Mouse (Mus musculus) heart, adult 8-10 months (tissue): ENCODE results near the gene Scaf1. TPM values are rescaled to one million over a fixed set of nuclear protein-coding genes. Genes with fewer than 3 reads are reported as not detected.

ENCODE experiments used
- DNase-seq: peaks from one replicate; pipeline ENCODE4 v3.0.0; 2022; ENCODE audit warnings: low spot score
- total RNA-seq, 4 experiments: library from RNA; stranded (reverse); gene quantifications; 2 replicates each; pipeline ENCODE4 v1.2.4; 2022

Gene Scaf1
- total RNA-seq, 4 experiments from 2014 or later: 46.8 to 56.2 (median 49.7) TPM

- peak; percentile 51 for DNase-seq
These were observed 30.5 kb downstream of the Scaf1 start for GRCm38 (mm10) chr7:44985595-44986191.

- DNase-seq: no peak
These were observed 31.4 kb downstream of the Scaf1 start for GRCm38 (mm10) chr7:44984833-44985164.

GRCm38 (mm10) chr7:44983944-44984832 is 32.0 kb downstream of the Scaf1 start:
- no peak for DNase-seq

- DNase-seq: peak; percentile 85
These were observed 33.1 kb downstream of the Scaf1 start for GRCm38 (mm10) chr7:44983085-44983484.

GRCm38 (mm10) chr7:44981539-44981938 is 34.6 kb downstream of the Scaf1 start:
- DNase-seq: no peak

GRCm38 (mm10) chr7:44978300-44978699 is 37.9 kb downstream of the Scaf1 start:
- no peak for DNase-seq

GRCm38 (mm10) chr7:44975117-44975419 is 41.1 kb downstream of the Scaf1 start:
- no peak for DNase-seq

- peak; percentile 72 for DNase-seq
These were observed 41.6 kb downstream of the Scaf1 start, which contains the start of gene Cpt1c for GRCm38 (mm10) chr7:44974383-44975116. Gene Cpt1c (minus strand): TSS chr7:44974851.

GRCm38 (mm10) chr7:44973415-44974130 is 42.6 kb downstream of the Scaf1 start:
- DNase-seq: no peak

- no peak for DNase-seq
These were observed 45.0 kb downstream of the Scaf1 start for GRCm38 (mm10) chr7:44971142-44971541.

GRCm38 (mm10) chr7:44970231-44970691 is 45.9 kb downstream of the Scaf1 start:
- DNase-seq: peak; percentile 82

- no peak for DNase-seq
These were observed 49.5 kb downstream of the Scaf1 start for GRCm38 (mm10) chr7:44966638-44967037.

GRCm38 (mm10) chr7:44965975-44966374 is 50.2 kb downstream of the Scaf1 start:
- no peak for DNase-seq

GRCm38 (mm10) chr7:44964990-44965389 is 51.2 kb downstream of the Scaf1 start:
- DNase-seq: no peak

GRCm38 (mm10) chr7:44962831-44963230 is 53.3 kb downstream of the Scaf1 start:
- DNase-seq: no peak

- no peak for DNase-seq
These were observed 53.8 kb downstream of the Scaf1 start for GRCm38 (mm10) chr7:44962337-44962736.

- no peak for DNase-seq
These were observed 55.7 kb downstream of the Scaf1 start for GRCm38 (mm10) chr7:44960512-44960910.

- no peak for DNase-seq
These were observed 56.2 kb downstream of the Scaf1 start for GRCm38 (mm10) chr7:44959874-44960511.

- no peak for DNase-seq
These were observed 56.9 kb downstream of the Scaf1 start for GRCm38 (mm10) chr7:44959281-44959680.

- peak; percentile 55 for DNase-seq
These were observed 58.0 kb downstream of the Scaf1 start for GRCm38 (mm10) chr7:44958208-44958607.

GRCm38 (mm10) chr7:44957183-44957835 is 58.9 kb downstream of the Scaf1 start:
- DNase-seq: no peak
